Mouse (Mus musculus) cerebellum, adult 2 months (tissue): ENCODE data around the gene Olfr1326-ps1. TPM values are rescaled to one million over a fixed set of nuclear protein-coding genes. Genes with fewer than 3 reads are reported as not detected.

Source experiments
- DNase-seq, 2 experiments: peaks; one replicate each; pipeline ENCODE4 v3.0.0; 2021
- H3K27ac ChIP-seq: fragments of 200-500 bp; 2 replicates; pipeline ENCODE4 v1.5.1; 2012; ENCODE audit warnings: low read length, control low read depth, inconsistent platforms; ENCODE audit not compliant: insufficient read depth
- H3K27me3 ChIP-seq: fragments of 200-500 bp; 2 replicates; pipeline ENCODE4 v1.6.1; 2012; ENCODE audit warnings: inconsistent platforms, mild to moderate bottlenecking, low read length, moderate library complexity; ENCODE audit not compliant: control insufficient read depth, insufficient read depth
- H3K4me1 ChIP-seq: fragments of 200-500 bp; 2 replicates; pipeline ENCODE4 v1.6.1; 2011; ENCODE audit warnings: low read length; ENCODE audit not compliant: control insufficient read depth, insufficient read depth
- H3K4me3 ChIP-seq: fragments of 200-500 bp; replicated peaks from 2 replicates; pipeline ENCODE3; 2011; ENCODE audit warnings: mild to moderate bottlenecking, low read depth, low read length, control low read depth; ENCODE audit not compliant: insufficient read depth
- CTCF ChIP-seq: fragments of 200-500 bp; IDR thresholded peaks from 2 replicates; pipeline ENCODE4 v1.5.1; 2011; ENCODE audit warnings: low read depth, mild to moderate bottlenecking, control low read depth, low read length, moderate library complexity, borderline replicate concordance; ENCODE audit not compliant: insufficient read depth
- POLR2A ChIP-seq: fragments of 200-500 bp; IDR thresholded peaks from 2 replicates; pipeline ENCODE4 v1.6.1; 2011; ENCODE audit warnings: low read length, control low read depth, borderline replicate concordance; ENCODE audit not compliant: insufficient read depth
- WGBS: fragments of 180-500 bp; shearing (Covaris S2); methylation state at CpG from one replicate; pipeline ENCODE4 v1.1.7; 2018; 5-methylcytosine and 5-hydroxymethylcytosine counted together
- polyA plus RNA-seq: library from polyadenylated mRNA; depleted of rRNA; stranded (reverse); fragments of >200 nt; gene quantifications from 2 replicates; pipeline ENCODE4 v1.2.3, GENCODE M21; 2012; rRNA removed

The Olfr1326-ps1 gene
- not detected in 2 replicates for polyA plus RNA-seq

- H3K27ac ChIP-seq: no peak within 1 kb of the TSS
- no peak for DNase-seq
- no peaks in the 10 kb centered on the region for H3K4me1 ChIP-seq
- no peak within 1 kb of the TSS for H3K4me3 ChIP-seq
- TF ChIP-seq CTCF (no peak), POLR2A (no peak)
- H3K27me3 ChIP-seq: no peaks in the 10 kb centered on the region
Observed at GRCm38 (mm10) chrX:74574788-74575187, at the start of gene Olfr1326-ps1. TSS of gene Olfr1326-ps1 (minus strand) at chrX:74574888.

- TF ChIP-seq POLR2A (no peak), CTCF (no peak)
- no peaks in the 10 kb centered on the region for H3K4me1 ChIP-seq
- no peak within 1 kb of the TSS for H3K4me3 ChIP-seq
- no peak within 1 kb of the TSS for H3K27ac ChIP-seq
- 93% methylated on average over 2 of the region's 2 CpGs for WGBS
- no peaks in the 10 kb centered on the region for H3K27me3 ChIP-seq
- DNase-seq: no peak
Observed at GRCm38 (mm10) chrX:74592379-74592778, 17.7 kb upstream of the Olfr1326-ps1 start, which contains the start of gene Olfr1325. TSS of gene Olfr1325 (plus strand) at chrX:74592679.

Other genes starting within 250 kb of the Olfr1326-ps1 start
- 52.5 and 69.2 TPM in 2 replicates for gene Plxna3, start 245.8 kb downstream of the Olfr1326-ps1 start, polyA plus RNA-seq
- 68.3 and 72.2 TPM in 2 replicates for gene Lage3, start 221.3 kb downstream of the Olfr1326-ps1 start, polyA plus RNA-seq
- 82.0 and 85.3 TPM in 2 replicates for gene Ubl4a, start 201.7 kb downstream of the Olfr1326-ps1 start, polyA plus RNA-seq
- 4.2 and 4.7 TPM in 2 replicates for gene Slc10a3, start 201.5 kb downstream of the Olfr1326-ps1 start, polyA plus RNA-seq
- 31.8 and 36.0 TPM in 2 replicates for gene Fam3a, start 181.6 kb downstream of the Olfr1326-ps1 start, polyA plus RNA-seq
- gene Ikbkg, start 181.6 kb downstream of the Olfr1326-ps1 start, polyA plus RNA-seq: 22.3 TPM in 2 replicates
- 64.7 and 65.4 TPM in 2 replicates for gene G6pdx, start 145.7 kb downstream of the Olfr1326-ps1 start, polyA plus RNA-seq
- not detected in 2 replicates for gene Gm6880, start 93.5 kb downstream of the Olfr1326-ps1 start, polyA plus RNA-seq
- gene Olfr1325, start 17.8 kb upstream of the Olfr1326-ps1 start, polyA plus RNA-seq: not detected in 2 replicates
- 0.08 TPM in 1 of 2 replicates, not detected in the other for gene Gm5640, start 70.7 kb upstream of the Olfr1326-ps1 start, polyA plus RNA-seq
- not detected in 2 replicates for gene Gm6890, start 166.0 kb upstream of the Olfr1326-ps1 start, polyA plus RNA-seq